Mouse (Mus musculus): Measurements from ENCODE around the gene Pfpl. TPM values are rescaled to one million over a fixed set of nuclear protein-coding genes. Genes with fewer than 3 reads are reported as not detected.

Pfpl gene
- polyA plus RNA-seq (2021), result not detected

DNA sequence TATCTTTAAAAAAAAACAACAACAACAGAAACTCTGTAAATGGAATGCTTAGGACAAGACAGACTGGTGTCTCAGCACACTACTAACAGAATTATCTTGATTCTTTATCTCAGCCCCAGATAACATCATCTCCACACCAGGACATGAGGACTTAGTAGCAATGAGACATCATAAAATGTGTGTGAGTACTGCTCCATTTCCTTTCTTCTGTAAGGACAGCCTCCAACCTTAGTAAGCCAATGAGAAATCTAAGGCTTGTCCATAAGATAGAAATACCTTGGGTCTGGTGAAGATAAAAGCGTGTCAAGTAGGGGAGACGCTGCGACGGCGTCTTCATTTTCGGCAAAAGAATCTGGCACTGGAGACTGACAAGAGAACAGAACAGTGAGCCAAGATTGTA, at the start of gene Pfpl:
Gene Pfpl, plus strand, starts transcription at position 301 of the 400 bp plus-strand sequence.
- H3K27me3 ChIP-seq, result peaks cover 47% of the 10 kb centered on the region
- ATAC-seq (no peak), DNase-seq (ENCODE audit: low read depth, low spot score) (no peak)
- in situ Hi-C loops (cut with MboI; ENCODE audit: low pct_unique_long_range_greater_than_20kb), result loop anchor here (10.0 to 25.0 kb wide), 2 partner anchors 293 to 1385 kb away; partner anchors contain the start of gene Olfr1499
- POLR2A ChIA-PET, result no interaction called here
- TF ChIP-seq CTCF (IDR thresholded peaks at IDR 0.05), result no peak
- CTCF ChIA-PET, result no interaction called here

DNA sequence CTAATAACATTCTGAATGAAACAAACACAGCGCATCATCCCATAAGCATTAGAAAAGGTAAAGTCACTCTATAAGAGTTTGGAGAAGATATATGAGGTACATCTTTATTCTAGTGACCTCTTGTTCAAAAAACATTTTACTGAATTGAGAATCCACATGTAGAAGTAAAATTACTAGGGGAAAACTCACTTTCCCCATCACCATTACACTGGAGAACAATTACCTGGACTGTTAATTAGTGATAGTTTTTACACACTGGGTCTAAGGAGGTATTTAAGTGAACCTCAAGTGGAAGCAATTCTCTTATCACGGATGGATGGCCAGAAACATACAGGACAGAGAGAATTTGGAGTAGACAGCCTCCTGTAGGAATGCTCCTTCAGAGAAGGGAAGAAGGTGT, 40.7 kb upstream of the Pfpl start, which contains the start of gene Olfr1440:
Gene Olfr1440, plus strand, starts transcription at position 301 of the 400 bp plus-strand sequence.
- no peak for DNase-seq (ENCODE audit: low read depth, low spot score)
- no peak for TF ChIP-seq CTCF (IDR thresholded peaks at IDR 0.05)
- no peak for ATAC-seq
- ChIA-PET POLR2A (no interaction called here), CTCF (interaction anchor here (1.1 kb wide), 1 partner anchor 281 kb away, joined by 3 read pairs; no protein-coding TSS in a partner anchor)
- H3K27me3 ChIP-seq, result no peaks in the 10 kb centered on the region
- in situ Hi-C loops (cut with MboI; ENCODE audit: low pct_unique_long_range_greater_than_20kb), result no loop called here

GRCm38 (mm10) chr19:12413737-12414136, 14.0 kb upstream of the Pfpl start:
- TF ChIP-seq CTCF (IDR thresholded peaks at IDR 0.05), result no peak
- CTCF ChIA-PET, result no interaction called here
- in situ Hi-C loops (cut with MboI; ENCODE audit: low pct_unique_long_range_greater_than_20kb), result no loop called here
- H3K27me3 ChIP-seq, result peaks cover 28% of the 10 kb centered on the region
- DNase-seq (ENCODE audit: low read depth, low spot score) (no peak), ATAC-seq (no peak)
- POLR2A ChIA-PET, result no interaction called here

DNA sequence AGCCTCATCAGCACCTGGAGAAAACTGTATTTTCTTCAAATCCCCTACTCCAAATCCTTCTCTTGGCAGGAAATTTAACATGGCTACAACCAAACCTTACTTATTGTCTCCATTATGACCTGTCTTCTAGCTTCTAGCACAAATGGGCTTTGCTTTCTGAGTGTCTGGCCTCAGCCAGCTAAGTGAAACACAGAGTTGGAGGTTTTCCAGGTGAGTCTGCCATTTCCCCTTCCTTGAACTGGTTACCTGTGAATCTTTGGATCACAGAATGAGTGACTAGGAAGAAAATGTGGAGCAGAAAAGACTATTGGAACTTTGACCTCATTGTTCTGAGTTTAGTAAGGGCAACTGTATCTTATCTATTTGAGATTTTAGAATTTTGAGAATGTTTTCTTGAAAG, 10.3 kb upstream of the Pfpl start, which contains the start of gene Olfr1441:
Gene Olfr1441, plus strand, starts transcription at position 73 of the 400 bp plus-strand sequence.
- TF ChIP-seq CTCF (IDR thresholded peaks at IDR 0.05), result no peak
- ATAC-seq (no peak), DNase-seq (ENCODE audit: low read depth, low spot score) (no peak)
- in situ Hi-C loops (cut with MboI; ENCODE audit: low pct_unique_long_range_greater_than_20kb), result no loop called here
- ChIA-PET CTCF (interaction anchor here (1.2 kb wide), 1 partner anchor 12 kb away, joined by 4 read pairs; no protein-coding TSS in a partner anchor), POLR2A (no interaction called here)
- peaks cover 27% of the 10 kb centered on the region for H3K27me3 ChIP-seq

- no peak for TF ChIP-seq CTCF (IDR thresholded peaks at IDR 0.05)
- ChIA-PET CTCF (interaction anchor here (1.5 kb wide), 1 partner anchor 100 kb away, joined by 3 read pairs; no protein-coding TSS in a partner anchor), POLR2A (interaction anchor here (2.0 kb wide), 1 partner anchor 11 kb away, joined by 4 read pairs; no protein-coding TSS in a partner anchor)
- in situ Hi-C loops (cut with MboI; ENCODE audit: low pct_unique_long_range_greater_than_20kb), result no loop called here
- no peak for DNase-seq (ENCODE audit: low read depth, low spot score)
- peaks cover 32% of the 10 kb centered on the region for H3K27me3 ChIP-seq
- ATAC-seq, result no peak
Measured at GRCm38 (mm10) chr19:12418312-12418711, 9.4 kb upstream of the Pfpl start.

GRCm38 (mm10) chr19:12420555-12420954, 7.2 kb upstream of the Pfpl start:
- H3K27me3 ChIP-seq, result peaks cover 41% of the 10 kb centered on the region
- no peak for ATAC-seq
- no peak for TF ChIP-seq CTCF (IDR thresholded peaks at IDR 0.05)
- ChIA-PET POLR2A (no interaction called here), CTCF (interaction anchor here (1.1 to 1.6 kb wide), 2 partner anchors 10 to 81 kb away, joined by 3 to 5 read pairs; no protein-coding TSS in a partner anchor)
- DNase-seq (ENCODE audit: low read depth, low spot score), result no peak
- in situ Hi-C loops (cut with MboI; ENCODE audit: low pct_unique_long_range_greater_than_20kb), result loop anchor here (10.0 kb wide), 1 partner anchor 286 kb away; no protein-coding TSS in a partner anchor

DNA sequence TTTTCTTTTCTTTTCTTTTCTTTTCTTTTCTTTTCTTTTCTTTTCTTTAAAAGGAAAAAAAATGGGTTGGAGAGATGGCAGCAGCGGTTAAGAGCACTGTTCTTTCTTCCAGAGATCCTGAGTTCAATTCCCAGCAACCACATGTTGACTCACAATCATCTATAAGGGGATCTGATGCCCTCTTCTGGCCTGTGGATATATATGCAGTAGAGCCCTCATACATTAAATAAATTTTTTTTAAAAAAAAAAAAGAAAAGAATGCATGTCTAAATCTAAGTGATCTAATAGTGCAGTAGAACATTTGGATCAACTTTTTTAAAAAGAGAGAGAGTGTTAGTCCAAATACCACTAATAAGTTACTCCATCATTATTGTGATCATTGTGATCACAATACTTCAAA, 6.0 kb upstream of the Pfpl start:
- in situ Hi-C loops (cut with MboI; ENCODE audit: low pct_unique_long_range_greater_than_20kb), result loop anchor here (10.0 kb wide), 1 partner anchor 287 kb away; no protein-coding TSS in a partner anchor
- peak; percentile 42 for TF ChIP-seq CTCF (IDR thresholded peaks at IDR 0.05)
- H3K27me3 ChIP-seq, result peaks cover 41% of the 10 kb centered on the region
- ATAC-seq, result no peak
- ChIA-PET POLR2A (no interaction called here), CTCF (interaction anchor here (1.1 kb wide), 1 partner anchor 80 kb away, joined by 3 read pairs; no protein-coding TSS in a partner anchor)
- DNase-seq (ENCODE audit: low read depth, low spot score), result no peak

DNA sequence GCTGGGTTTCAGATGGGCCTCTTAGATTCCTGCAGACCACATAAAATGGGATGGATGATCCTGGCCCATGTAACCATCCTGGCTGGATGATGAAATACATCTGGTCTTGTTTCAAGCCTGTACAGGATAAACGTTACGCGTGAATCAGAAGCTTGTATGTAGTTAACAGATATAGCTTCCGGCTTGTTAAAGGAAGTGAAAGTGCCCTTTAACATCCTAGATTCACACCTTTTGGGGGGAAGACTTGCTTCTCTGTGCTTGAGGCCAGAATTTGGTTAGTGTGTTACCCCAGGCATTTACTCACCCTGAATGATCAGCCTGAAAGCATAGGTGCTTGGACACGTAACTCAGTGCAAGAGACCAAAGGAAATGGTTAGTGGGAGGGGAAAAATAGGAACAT, 604 bp upstream of the Pfpl start:
- in situ Hi-C loops (cut with MboI; ENCODE audit: low pct_unique_long_range_greater_than_20kb), result loop anchor here (10.0 to 25.0 kb wide), 2 partner anchors 292 to 1385 kb away; partner anchors contain the start of gene Olfr1499
- DNase-seq (ENCODE audit: low read depth, low spot score) (no peak), ATAC-seq (no peak)
- H3K27me3 ChIP-seq, result peaks cover 47% of the 10 kb centered on the region
- CTCF ChIA-PET, result interaction anchor here (1.1 kb wide), 1 partner anchor 11 kb away, joined by 3 read pairs; no protein-coding TSS in a partner anchor
- no peak for TF ChIP-seq CTCF (IDR thresholded peaks at IDR 0.05)
- POLR2A ChIA-PET, result no interaction called here

DNA sequence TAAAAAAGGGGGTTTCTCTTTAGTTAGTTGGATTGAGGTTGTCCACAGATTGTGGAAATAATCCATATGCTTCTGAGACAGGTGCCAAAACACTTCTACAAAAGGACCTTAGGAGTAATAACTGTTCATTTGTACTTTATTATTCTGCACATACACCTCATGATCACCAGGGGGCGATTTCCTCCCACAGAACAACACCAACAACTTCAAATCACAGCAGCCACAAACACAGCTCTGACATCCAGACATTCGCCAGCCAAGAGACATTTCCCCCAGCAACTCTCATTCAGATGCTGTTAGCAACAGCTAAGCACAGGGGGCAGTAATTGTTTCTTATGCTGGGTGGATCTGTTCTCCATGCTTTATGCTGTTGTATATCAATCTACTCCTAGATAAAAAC, 5.3 kb downstream of the Pfpl start:
- ATAC-seq (peak; percentile 82), DNase-seq (ENCODE audit: low read depth, low spot score) (peak; percentile 12)
- TF ChIP-seq CTCF (IDR thresholded peaks at IDR 0.05), result peak; percentile 86
- ChIA-PET CTCF (interaction anchor here (0.8 to 5.9 kb wide), 9 partner anchors 11 to 160 kb away, joined by 3 to 44 read pairs (median 4); partner anchors contain the start of gene Dtx4), POLR2A (no interaction called here)
- in situ Hi-C loops (cut with MboI; ENCODE audit: low pct_unique_long_range_greater_than_20kb), result loop anchor here (5.0 to 25.0 kb wide), 4 partner anchors 34 to 1379 kb away; partner anchors contain the start of genes Dtx4 and Olfr1499
- H3K27me3 ChIP-seq, result peaks cover 25% of the 10 kb centered on the region

- peaks cover 11% of the 10 kb centered on the region for H3K27me3 ChIP-seq
- ChIA-PET CTCF (interaction anchor here (1.6 to 3.4 kb wide), 3 partner anchors 29 to 67 kb away, joined by 4 to 10 read pairs (median 9); partner anchors contain the start of gene Dtx4), POLR2A (no interaction called here)
- ATAC-seq, result no peak
- no peak for TF ChIP-seq CTCF (IDR thresholded peaks at IDR 0.05)
- in situ Hi-C loops (cut with MboI; ENCODE audit: low pct_unique_long_range_greater_than_20kb), result loop anchor here (25.0 kb wide), 1 partner anchor 1377 kb away; the partner anchor contains the start of gene Olfr1499
- peak; percentile 7 for DNase-seq (ENCODE audit: low read depth, low spot score)
Measured at GRCm38 (mm10) chr19:12435011-12435416, 7.3 kb downstream of the Pfpl start.
